Mouse (Mus musculus) heart, embryonic 14.5 days (tissue): ENCODE data around the gene Colca2. TPM values are rescaled to one million over a fixed set of nuclear protein-coding genes. Genes with fewer than 3 reads are reported as not detected.

ENCODE experiments used
- ATAC-seq: fragments of 200-750 bp; cut with Nextera tagmentation; 2 replicates; pipeline ENCODE4 v1.8.0; 2017; ENCODE audit warnings: low read depth, moderate TSS enrichment; ENCODE audit not compliant: insufficient number of reproducible peaks, insufficient read depth, low FRiP score
- H3K27ac ChIP-seq, 2 experiments: fragments of 200-500 bp in 1 of 2; fragments of 300-500 bp in 1 of 2; sonication (generic) in 1 of 2; replicated peaks in 1 of 2; 2 replicates each; pipeline ENCODE4 v1.5.1; 2012 to 2014; ENCODE audit warnings: low read depth in 2 of 2, low read length in 2 of 2, control low read depth in 1 of 2, mild to moderate bottlenecking in 1 of 2, mixed read lengths in 1 of 2; ENCODE audit not compliant: control insufficient read depth in 1 of 2, insufficient read depth in 1 of 2
- H3K27me3 ChIP-seq: fragments of 300-500 bp; sonication (generic); 2 replicates; pipeline ENCODE4 v1.6.1; 2014; ENCODE audit warnings: mild to moderate bottlenecking, low read length, control low read depth; ENCODE audit not compliant: control insufficient read depth, insufficient read depth
- H3K36me3 ChIP-seq: fragments of 300-500 bp; sonication (generic); 2 replicates; pipeline ENCODE4 v1.6.1; 2014; ENCODE audit warnings: mild to moderate bottlenecking, control low read depth, low read length, mixed read lengths; ENCODE audit not compliant: control insufficient read depth, insufficient read depth
- H3K4me1 ChIP-seq, 2 experiments: fragments of 200-500 bp in 1 of 2; fragments of 300-500 bp in 1 of 2; sonication (generic) in 1 of 2; 2 replicates each; pipeline ENCODE4 v1.6.1; 2012 to 2014; ENCODE audit warnings: low read length in 2 of 2, control low read depth in 1 of 2, mixed read lengths in 1 of 2; ENCODE audit not compliant: control insufficient read depth in 2 of 2, insufficient read depth in 2 of 2
- H3K4me2 ChIP-seq: fragments of 300-500 bp; sonication (generic); 2 replicates; pipeline ENCODE4 v1.6.1; 2014; ENCODE audit warnings: mild to moderate bottlenecking, low read length
- H3K4me3 ChIP-seq, 2 experiments: fragments of 200-500 bp in 1 of 2; fragments of 300-500 bp in 1 of 2; sonication (generic) in 1 of 2; 2 replicates each; pipeline ENCODE4 v1.5.1; 2012 to 2014; ENCODE audit warnings: low read length in 2 of 2, mild to moderate bottlenecking in 2 of 2, control low read depth in 1 of 2, low read depth in 1 of 2, moderate library complexity in 1 of 2; ENCODE audit not compliant: control insufficient read depth in 1 of 2, insufficient read depth in 1 of 2
- H3K9ac ChIP-seq: fragments of 300-500 bp; sonication (generic); 2 replicates; pipeline ENCODE4 v1.6.1; 2014; ENCODE audit warnings: mild to moderate bottlenecking, low read length
- H3K9me3 ChIP-seq: fragments of 300-500 bp; sonication (generic); 2 replicates; pipeline ENCODE4 v1.6.1; 2016; ENCODE audit warnings: low read length, control low read depth; ENCODE audit not compliant: control insufficient read depth
- WGBS: fragments of 180-500 bp; shearing (Covaris S2); extraction: QIAGEN DNeasy Blood & Tissue Kit; methylation state at CpG from one replicate; pipeline ENCODE4 v1.1.7; 2014; 5-methylcytosine and 5-hydroxymethylcytosine counted together
- polyA plus RNA-seq: library from polyadenylated mRNA; unstranded; fragments of >200 nt; fragmentation: Nextera tagmentation; extraction: Ambion mirVana; gene quantifications from 2 replicates; pipeline ENCODE4 v1.2.1, GENCODE M21; 2014

Gene Colca2
- 3.3 and 3.6 TPM in 2 replicates for polyA plus RNA-seq

DNA sequence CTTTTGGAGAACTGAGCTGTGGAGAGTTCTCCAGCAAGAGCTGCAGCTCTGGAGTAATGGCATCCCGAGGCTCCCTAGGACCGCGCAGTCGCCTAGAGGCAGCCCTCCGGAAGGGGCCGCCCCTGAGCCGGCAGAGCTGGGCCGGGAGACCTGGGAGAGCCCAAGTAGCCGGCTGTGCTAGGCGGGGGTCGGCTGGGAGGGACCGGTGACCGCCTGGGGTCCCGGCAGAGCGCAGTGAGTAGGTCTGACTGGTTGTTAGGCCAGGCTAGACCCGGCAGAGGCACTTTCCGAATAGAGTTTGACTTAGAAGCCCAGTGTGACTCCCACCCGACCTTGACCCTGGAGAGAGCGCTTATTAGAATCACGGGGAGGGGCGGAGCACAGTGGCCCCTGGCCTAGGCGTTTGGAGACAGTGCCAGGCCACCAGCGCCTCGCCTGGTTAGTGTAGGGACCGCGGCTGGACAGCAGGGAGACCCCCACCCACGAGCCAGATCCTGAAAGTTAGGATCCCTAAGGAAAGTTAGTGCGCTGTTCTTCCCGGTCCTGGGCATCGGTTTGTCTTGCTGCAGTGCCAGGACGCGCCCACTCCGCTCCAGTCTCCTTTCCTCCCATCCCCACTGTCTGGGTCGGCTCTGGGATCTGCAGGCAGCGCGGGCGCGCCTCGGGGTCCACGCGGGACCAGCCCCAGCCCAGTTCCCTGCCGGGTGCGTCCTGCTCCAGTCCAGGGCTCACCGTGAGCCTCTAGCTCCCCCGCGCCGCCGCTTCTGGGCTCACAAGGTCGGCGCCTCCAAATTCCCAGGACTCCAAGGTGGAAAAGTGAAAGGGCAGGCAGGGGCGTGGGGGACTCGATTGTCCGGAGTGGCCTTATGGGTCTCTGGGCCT, at the start of gene Colca2:
TSS of gene Colca2 (minus strand) at position 70 of the 882 bp plus-strand sequence.
- peak; percentile 95 for ATAC-seq
- H3K9me3 ChIP-seq, result no peaks in the 10 kb centered on the region
- H3K36me3 ChIP-seq, result no peaks in the 10 kb centered on the region
- peaks cover 3 to 12% of the 10 kb centered on the region in 2 experiments for H3K4me1 ChIP-seq
- peak within 1 kb of the TSS; percentile 66 to 73 for H3K27ac ChIP-seq
- H3K4me3 ChIP-seq, result peak within 1 kb of the TSS; percentile 70 to 90
- under 1% methylated on average over 52 of the region's 53 CpGs for WGBS
- peak within 1 kb of the TSS; percentile 93 for H3K4me2 ChIP-seq
- H3K27me3 ChIP-seq, result no peaks in the 10 kb centered on the region; the same call in 1 of the 2 replicates
- H3K9ac ChIP-seq, result peak within 1 kb of the TSS; percentile 86

DNA sequence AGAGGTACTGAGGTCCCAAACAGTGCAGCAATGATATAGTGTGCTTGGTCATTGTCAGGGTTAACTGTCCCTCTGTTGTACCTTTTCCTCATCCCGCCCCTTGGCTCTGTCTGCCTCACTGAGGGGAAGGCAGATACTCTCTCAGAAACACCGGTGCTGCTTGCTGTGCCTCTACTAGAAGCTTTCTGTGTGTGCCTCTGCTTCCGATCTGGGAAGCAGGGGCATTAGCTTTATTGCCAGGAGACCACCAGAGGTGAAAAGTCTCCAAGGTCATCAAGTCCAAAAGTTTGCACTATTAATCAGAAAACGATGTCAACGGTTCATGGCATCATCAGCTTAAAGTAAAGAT, 49.2 kb upstream of the Colca2 start:
- no peak overlapping the region for H3K4me2 ChIP-seq
- WGBS, result 80% methylated on average over 5 of the region's 5 CpGs
- no peaks in the 10 kb centered on the region for H3K9me3 ChIP-seq
- no peaks in the 10 kb centered on the region for H3K27me3 ChIP-seq
- no peak overlapping the region for H3K4me3 ChIP-seq
- ATAC-seq, result no peak
- no peak overlapping the region for H3K9ac ChIP-seq
- no peak overlapping the region for H3K27ac ChIP-seq
- H3K36me3 ChIP-seq, result no peaks in the 10 kb centered on the region
- H3K4me1 ChIP-seq, result no peaks in the 10 kb centered on the region

DNA sequence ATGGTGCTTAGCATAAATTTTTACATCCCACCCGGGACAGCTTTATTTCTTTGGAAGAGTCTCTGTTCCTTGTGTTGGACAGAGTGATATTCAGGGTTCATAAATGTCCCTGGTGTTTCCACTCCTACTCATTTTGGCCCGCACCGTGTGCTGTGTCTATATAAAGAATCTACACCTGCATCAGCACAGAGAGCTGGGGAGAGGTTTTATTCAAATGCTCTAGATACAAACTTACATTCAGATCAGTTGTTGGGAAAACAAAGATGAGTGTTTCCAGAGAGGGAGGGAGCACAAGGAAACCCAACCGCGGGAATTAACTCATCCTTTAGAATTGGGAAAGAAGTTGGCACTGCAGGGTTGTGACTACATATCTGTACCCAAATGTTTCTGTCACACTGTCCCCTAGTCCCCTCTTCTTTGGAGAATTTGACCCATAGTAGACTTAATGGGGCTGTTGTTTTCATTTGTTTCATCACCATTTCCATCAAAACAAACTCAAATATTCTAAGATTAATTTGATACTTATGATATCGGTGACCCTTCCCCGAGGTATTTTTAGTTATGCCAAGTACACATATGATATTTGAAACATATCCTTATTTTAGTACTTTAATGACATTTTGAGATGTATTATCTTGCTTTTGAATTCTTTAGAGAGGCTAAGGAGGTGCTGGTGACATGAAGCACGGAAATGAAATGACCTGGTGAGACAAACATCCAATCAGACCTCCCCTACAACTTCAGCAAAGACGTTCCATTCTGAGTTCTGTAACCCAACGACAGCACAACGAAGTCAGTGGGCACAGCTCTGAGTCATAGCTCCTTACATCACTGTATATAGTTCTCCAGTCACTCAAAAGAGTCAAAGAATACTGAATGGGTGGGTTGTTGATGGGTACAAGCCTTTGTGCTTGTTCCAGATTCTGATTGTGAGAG, 48.5 kb upstream of the Colca2 start:
- Histone ChIP-seq H3K27ac (no peak overlapping the region), H3K36me3 (no peaks in the 10 kb centered on the region), H3K27me3 (no peaks in the 10 kb centered on the region), H3K4me1 (no peaks in the 10 kb centered on the region), H3K9ac (no peak overlapping the region), H3K9me3 (no peaks in the 10 kb centered on the region), H3K4me2 (no peak overlapping the region), H3K4me3 (no peak overlapping the region)
- 72% methylated on average over 11 of the region's 11 CpGs for WGBS
- no peak for ATAC-seq

DNA sequence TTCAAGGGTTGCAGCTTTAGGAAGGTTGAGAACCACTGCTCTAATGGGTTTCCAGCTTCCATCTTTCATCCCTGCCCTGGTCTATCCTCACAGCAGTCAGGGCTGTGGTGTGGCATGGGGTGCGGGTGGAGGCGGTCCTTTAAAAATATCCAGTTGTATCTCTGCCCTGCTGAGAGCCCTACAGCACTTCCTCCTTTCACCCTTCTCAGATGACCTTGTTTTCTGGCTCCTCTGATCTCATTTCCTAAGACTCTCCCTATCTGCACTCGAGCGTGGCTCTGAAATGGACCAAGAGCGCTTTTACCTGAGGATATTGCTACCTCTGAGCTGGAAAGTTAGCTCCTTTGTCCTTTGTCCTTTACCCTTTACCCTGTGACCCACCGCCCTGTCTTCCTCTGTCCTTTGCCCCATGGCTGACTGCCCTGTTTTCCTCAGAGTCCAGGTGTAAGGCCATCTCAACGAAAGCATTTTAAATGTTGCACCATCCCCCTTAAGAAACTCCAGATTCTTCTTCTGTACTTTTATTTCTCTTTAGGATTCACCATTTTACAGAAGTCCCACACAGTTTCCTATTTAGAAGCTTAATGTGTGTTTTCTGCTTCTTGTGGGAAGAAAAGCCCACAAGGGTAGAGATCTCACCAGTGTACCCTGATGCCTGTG, 46.2 kb upstream of the Colca2 start:
- H3K27ac ChIP-seq, result no peak overlapping the region
- WGBS, result 60% methylated on average over 7 of the region's 7 CpGs
- ATAC-seq, result no peak
- no peaks in the 10 kb centered on the region for H3K4me1 ChIP-seq
- no peak overlapping the region for H3K9ac ChIP-seq
- no peaks in the 10 kb centered on the region for H3K9me3 ChIP-seq
- H3K36me3 ChIP-seq, result no peaks in the 10 kb centered on the region
- H3K27me3 ChIP-seq, result no peaks in the 10 kb centered on the region
- no peak overlapping the region for H3K4me3 ChIP-seq
- H3K4me2 ChIP-seq, result no peak overlapping the region

DNA sequence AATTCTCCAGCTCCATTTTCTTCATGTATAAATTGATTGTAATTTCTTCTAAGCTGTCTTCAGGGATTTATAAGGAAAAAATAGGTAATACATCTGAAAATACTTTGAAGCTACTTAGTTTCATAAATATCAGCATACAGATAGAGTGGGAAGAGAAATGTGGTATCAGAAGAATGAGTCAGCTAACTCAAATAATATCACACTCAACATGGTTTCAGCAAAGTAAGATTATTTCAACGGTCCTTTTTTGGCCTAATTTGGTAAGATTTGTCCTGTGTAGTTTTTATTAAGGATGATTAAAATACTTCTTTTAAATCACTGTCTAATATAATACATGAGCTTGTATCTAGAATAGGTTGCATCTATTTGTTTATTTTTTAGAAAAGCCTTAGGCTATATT, 41.7 kb upstream of the Colca2 start:
- H3K9ac ChIP-seq, result no peak overlapping the region
- no peaks in the 10 kb centered on the region for H3K36me3 ChIP-seq
- H3K9me3 ChIP-seq, result no peaks in the 10 kb centered on the region
- H3K27ac ChIP-seq, result no peak overlapping the region
- no peak overlapping the region for H3K4me2 ChIP-seq
- no peak for ATAC-seq
- H3K27me3 ChIP-seq, result no peaks in the 10 kb centered on the region
- 58% methylated on average over 1 of the region's 1 CpGs for WGBS
- H3K4me3 ChIP-seq, result no peak overlapping the region
- H3K4me1 ChIP-seq, result no peaks in the 10 kb centered on the region

DNA sequence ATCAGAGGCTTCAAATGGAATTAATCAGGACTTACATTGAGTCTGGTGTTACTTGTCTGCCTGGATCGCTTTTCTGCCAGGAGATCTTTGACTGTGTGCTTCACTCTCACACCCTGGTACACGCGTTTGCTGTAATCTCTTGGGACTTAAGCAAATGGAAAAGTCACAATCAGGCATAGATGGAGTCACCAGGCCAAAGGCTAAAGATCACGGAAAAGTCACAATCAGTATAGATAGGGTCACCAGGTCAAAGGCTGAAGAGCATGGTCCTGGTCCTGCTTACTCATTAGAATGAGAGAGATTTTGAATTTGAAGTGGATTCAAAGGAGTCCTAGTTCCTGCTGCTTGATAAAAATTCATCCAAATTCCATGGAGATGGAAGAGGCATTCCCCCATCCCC, 39.9 kb upstream of the Colca2 start:
- no peaks in the 10 kb centered on the region for H3K9me3 ChIP-seq
- ATAC-seq, result no peak

DNA sequence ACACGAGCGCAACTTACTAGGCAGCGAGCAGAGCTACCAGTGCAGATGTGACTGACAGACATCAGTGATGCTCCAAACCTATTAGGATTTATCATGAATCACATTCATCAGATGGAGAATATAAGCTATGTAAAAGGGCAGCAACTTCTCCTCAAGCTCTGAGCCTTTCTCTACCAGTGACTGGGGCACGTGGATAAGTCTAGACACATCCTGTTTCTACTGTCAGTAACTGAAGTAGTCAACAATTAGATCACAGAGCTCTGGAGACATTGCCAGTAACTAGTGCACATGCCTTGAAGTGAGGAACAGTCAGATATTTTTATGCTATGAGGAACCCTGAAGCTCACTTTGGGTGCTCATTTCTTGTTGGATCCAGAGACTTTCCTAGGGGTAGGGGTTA, 39.0 kb upstream of the Colca2 start:
- WGBS, result 88% methylated on average over 4 of the region's 4 CpGs
- no peak for ATAC-seq
- no peaks in the 10 kb centered on the region for H3K9me3 ChIP-seq

More for the DNA sequence above, 39.9 kb upstream of the Colca2 start:
- H3K27me3 ChIP-seq, result no peaks in the 10 kb centered on the region
- H3K27ac ChIP-seq, result no peak overlapping the region
- H3K9ac ChIP-seq, result no peak overlapping the region
- no peaks in the 10 kb centered on the region for H3K4me1 ChIP-seq
- H3K4me2 ChIP-seq, result no peak overlapping the region
- H3K36me3 ChIP-seq, result no peaks in the 10 kb centered on the region
- WGBS, result 59% methylated on average over 4 of the region's 4 CpGs
- no peak overlapping the region for H3K4me3 ChIP-seq

More for the DNA sequence above, 39.0 kb upstream of the Colca2 start:
- no peak overlapping the region for H3K4me3 ChIP-seq
- H3K4me2 ChIP-seq, result no peak overlapping the region
- no peak overlapping the region for H3K27ac ChIP-seq
- no peaks in the 10 kb centered on the region for H3K4me1 ChIP-seq
- no peaks in the 10 kb centered on the region for H3K36me3 ChIP-seq
- H3K27me3 ChIP-seq, result no peaks in the 10 kb centered on the region
- no peak overlapping the region for H3K9ac ChIP-seq
